Comparison of ENCODE assay signal across 8 mouse cellular contexts in the genomic region with DNA sequence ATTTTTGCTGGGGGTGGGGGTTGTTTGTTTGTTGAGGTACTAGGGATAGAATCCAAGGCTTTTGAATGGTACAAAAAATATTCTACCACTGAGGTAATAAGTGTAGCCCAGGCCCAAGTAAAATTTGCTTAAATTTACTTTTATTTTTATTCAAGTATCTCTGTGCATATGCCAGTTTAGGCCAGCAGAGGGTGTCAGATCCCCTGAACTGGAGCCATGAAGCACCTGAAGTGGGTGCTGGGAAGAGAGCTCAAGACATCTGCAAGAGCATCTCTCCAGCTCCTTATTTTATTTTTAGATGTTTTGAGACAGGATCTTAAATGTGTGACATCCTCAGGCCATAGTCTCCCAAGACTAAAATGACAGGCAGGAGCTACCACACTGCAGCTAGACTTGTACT. TPM values are rescaled to one million over a fixed set of nuclear protein-coding genes. Genes with fewer than 3 reads are reported as not detected.
DNase-seq lines count a peak whose midpoint lies in the region; ATAC-seq and TF ChIP-seq lines count a peak whose summit lies in the region.

No protein-coding gene starts in this region.

- H3K4me2 ChIP-seq in forebrain, postnatal 0 days (ENCODE audit: low read depth), result no peak overlapping the region
- H3K4me2 ChIP-seq in forebrain, embryonic 13.5 days, result no peak overlapping the region
- no peak overlapping the region for H3K4me2 ChIP-seq in heart, embryonic 12.5 days

- H3K4me1 ChIP-seq in forebrain, postnatal 0 days (ENCODE audit: insufficient read depth), result no peaks in the 10 kb centered on the region
- no peaks in the 10 kb centered on the region for H3K4me1 ChIP-seq in forebrain, embryonic 13.5 days
- H3K4me1 ChIP-seq in heart, embryonic 10.5 days, result 0 out of 2 replicates have a peak, but pooled peaks cover 5% of the 10 kb centered on the region
- H3K4me1 ChIP-seq in heart, embryonic 12.5 days (replicated peaks), result peaks cover 10% of the 10 kb centered on the region

- H3K9ac ChIP-seq in forebrain, postnatal 0 days, result no peak overlapping the region
- no peak overlapping the region for H3K9ac ChIP-seq in forebrain, embryonic 13.5 days
- no peak overlapping the region for H3K9ac ChIP-seq in heart, embryonic 12.5 days

- no peak overlapping the region for H3K27ac ChIP-seq in forebrain, postnatal 0 days (ENCODE audit: low read depth, low read length)
- no peak overlapping the region; the same call in 1 of the 2 replicates for H3K27ac ChIP-seq in forebrain, embryonic 13.5 days
- H3K27ac ChIP-seq in heart, embryonic 10.5 days, result no peak overlapping the region
- no peak overlapping the region for H3K27ac ChIP-seq in heart, embryonic 12.5 days (ENCODE audit: poor library complexity, severe bottlenecking)

- no peaks in the 10 kb centered on the region for H3K27me3 ChIP-seq in forebrain, postnatal 0 days (ENCODE audit: insufficient read depth, low read length)
- H3K27me3 ChIP-seq in forebrain, embryonic 13.5 days, result no peaks in the 10 kb centered on the region
- no peaks in the 10 kb centered on the region for H3K27me3 ChIP-seq in heart, embryonic 10.5 days (ENCODE audit: insufficient read depth, poor library complexity, severe bottlenecking)
- no peaks in the 10 kb centered on the region for H3K27me3 ChIP-seq in heart, embryonic 12.5 days (replicated peaks)

- DNase-seq in forebrain, postnatal 0 days, result peak; percentile 63
- peak; percentile 42 for DNase-seq in right cerebral cortex, adult 18-20 months
- no peak for DNase-seq in right cerebral cortex, postnatal 36 days (ENCODE audit: low spot score in 2 of 2)
- DNase-seq in cerebellum, postnatal 36 days, result peak; percentile 34
- DNase-seq in retina, postnatal 1 day, result peak; percentile 23
- no peak for DNase-seq in heart, embryonic 10.5 days (ENCODE audit: low spot score)

- no peak overlapping the region for H3K4me3 ChIP-seq in forebrain, postnatal 0 days (ENCODE audit: low read depth, low read length)
- no peak overlapping the region for H3K4me3 ChIP-seq in forebrain, embryonic 13.5 days
- no peak overlapping the region for H3K4me3 ChIP-seq in heart, embryonic 10.5 days
- H3K4me3 ChIP-seq in heart, embryonic 12.5 days, result no peak overlapping the region

- peaks cover 66% of the 10 kb centered on the region for H3K36me3 ChIP-seq in forebrain, postnatal 0 days (ENCODE audit: insufficient read depth)
- peaks cover 63% of the 10 kb centered on the region for H3K36me3 ChIP-seq in forebrain, embryonic 13.5 days (ENCODE audit: poor library complexity, severe bottlenecking)
- H3K36me3 ChIP-seq in heart, embryonic 10.5 days, result peaks cover 63% of the 10 kb centered on the region
- H3K36me3 ChIP-seq in heart, embryonic 12.5 days, result peaks cover 64% of the 10 kb centered on the region

- peak; percentile 61 for TF ChIP-seq CTCF in forebrain, postnatal 0 days (IDR thresholded peaks at IDR 0.05; ENCODE audit: low read depth)

- ATAC-seq in forebrain, postnatal 0 days, result peak; percentile 18; the same call in 1 of the 2 replicates
- ATAC-seq in forebrain, embryonic 13.5 days, result no peak
- ATAC-seq in heart, embryonic 12.5 days (ENCODE audit: insufficient number of reproducible peaks, low FRiP score), result no peak

- H3K9me3 ChIP-seq in forebrain, postnatal 0 days (ENCODE audit: low read length), result no peaks in the 10 kb centered on the region
- no peaks in the 10 kb centered on the region for H3K9me3 ChIP-seq in forebrain, embryonic 13.5 days (replicated peaks)
- no peaks in the 10 kb centered on the region for H3K9me3 ChIP-seq in heart, embryonic 10.5 days
- no peaks in the 10 kb centered on the region for H3K9me3 ChIP-seq in heart, embryonic 12.5 days (replicated peaks)

RNA-seq across cellular contexts. Expression of gene Cap1, which starts 15.8 kb away (rescaled TPM):
- total RNA-seq in forebrain, postnatal 0 days (2014; rRNA removed), result 155 and 161 TPM in 2 replicates
- polyA plus RNA-seq in forebrain, postnatal 0 days (2015; fragmentation: Nextera tagmentation; extraction: Ambion mirVana), result 68.5 and 75.2 TPM in 2 replicates
- polyA plus RNA-seq in forebrain, embryonic 13.5 days (2015; fragmentation: Nextera tagmentation; extraction: Ambion mirVana), result 70.7 and 71.3 TPM in 2 replicates
- polyA plus RNA-seq in heart, embryonic 10.5 days (2016; fragmentation: Nextera tagmentation; extraction: Ambion mirVana), result 21.7 and 56.6 TPM in 2 replicates
- polyA plus RNA-seq in heart, embryonic 12.5 days (2016; fragmentation: Nextera tagmentation; extraction: Ambion mirVana), result 46.4 and 47.6 TPM in 2 replicates

RNA-seq across cellular contexts. Expression of gene Ppt1, which starts 34.0 kb away (rescaled TPM):
- 43.7 and 53.8 TPM in 2 replicates for total RNA-seq in forebrain, postnatal 0 days (2014; rRNA removed)
- 51.1 and 68.7 TPM in 2 replicates for polyA plus RNA-seq in forebrain, postnatal 0 days (2015; fragmentation: Nextera tagmentation; extraction: Ambion mirVana)
- polyA plus RNA-seq in forebrain, embryonic 13.5 days (2015; fragmentation: Nextera tagmentation; extraction: Ambion mirVana), result 71.1 and 73.2 TPM in 2 replicates
- polyA plus RNA-seq in heart, embryonic 10.5 days (2016; fragmentation: Nextera tagmentation; extraction: Ambion mirVana), result 55.0 and 64.3 TPM in 2 replicates
- polyA plus RNA-seq in heart, embryonic 12.5 days (2016; fragmentation: Nextera tagmentation; extraction: Ambion mirVana), result 60.6 and 60.7 TPM in 2 replicates

Comparison
In these comparisons a context has a peak if more than half of its experiments do, and no peak if none do; other contexts are left out.
1. DNase-seq: peak in forebrain, postnatal 0 days (single experiment), right cerebral cortex, adult 18-20 months (single experiment), cerebellum, postnatal 36 days (2 of 2) and retina, postnatal 1 day (single experiment); none in right cerebral cortex, postnatal 36 days (0 of 2) and heart, embryonic 10.5 days (single experiment).